Mouse (Mus musculus) MN1 (cell line): Measurements from ENCODE around the gene Thbs2.
"Not testable (repeated sequence)": the region's sequence is repeated elsewhere in the genome, so short reads cannot be mapped to it uniquely, and the experiment has no call there.

Experiments
- DNase-seq: peaks from one replicate; pipeline ENCODE4 v3.0.0-alpha.2; 2016; ENCODE audit warnings: low spot score

Gene Thbs2

DNA sequence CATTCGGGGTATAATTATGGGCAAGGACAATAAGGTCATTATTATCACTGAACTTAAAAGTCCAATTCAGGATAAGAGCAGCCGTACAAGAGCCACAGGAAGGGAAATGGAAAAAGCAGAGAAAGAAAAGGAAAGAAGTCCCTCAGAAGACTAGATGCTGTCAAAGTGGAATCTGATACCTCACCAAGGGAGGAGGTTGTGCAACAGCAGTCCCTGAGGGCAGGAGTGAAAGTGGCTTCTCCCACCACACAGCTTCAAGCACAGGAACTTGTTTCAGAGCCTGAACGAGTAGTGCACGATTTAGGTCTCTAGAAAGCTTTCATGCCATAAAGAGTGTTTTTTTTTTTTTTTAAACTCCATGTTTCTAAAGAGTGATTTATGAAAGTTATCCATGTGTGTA, 65.1 kb downstream of the Thbs2 start:
- DNase-seq, result no peak

DNA sequence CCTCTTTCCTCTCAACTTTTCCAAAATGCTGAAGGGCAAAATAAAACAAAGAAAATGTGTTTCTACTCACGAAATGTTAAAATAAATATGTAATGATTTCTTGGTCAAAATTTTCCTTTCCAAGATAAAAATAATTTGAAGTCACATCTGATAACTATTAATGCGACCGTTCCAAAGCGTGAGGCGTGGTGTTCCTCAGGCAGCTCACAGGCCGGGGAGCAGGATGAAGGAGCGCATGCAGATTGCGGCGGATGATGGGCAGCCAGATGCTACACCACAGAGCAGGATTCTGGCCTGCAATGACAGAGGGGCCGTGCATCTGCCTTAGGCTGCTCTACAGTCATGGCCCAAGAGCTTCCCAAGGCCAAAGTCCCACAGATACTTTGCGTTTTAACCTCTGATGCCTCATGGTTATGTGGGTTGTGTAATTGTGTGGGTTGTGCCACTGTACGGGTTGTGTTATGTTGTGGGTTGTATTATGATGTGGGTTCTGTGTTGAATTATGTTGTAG, 66.2 kb downstream of the Thbs2 start:
- DNase-seq, result no peak

DNA sequence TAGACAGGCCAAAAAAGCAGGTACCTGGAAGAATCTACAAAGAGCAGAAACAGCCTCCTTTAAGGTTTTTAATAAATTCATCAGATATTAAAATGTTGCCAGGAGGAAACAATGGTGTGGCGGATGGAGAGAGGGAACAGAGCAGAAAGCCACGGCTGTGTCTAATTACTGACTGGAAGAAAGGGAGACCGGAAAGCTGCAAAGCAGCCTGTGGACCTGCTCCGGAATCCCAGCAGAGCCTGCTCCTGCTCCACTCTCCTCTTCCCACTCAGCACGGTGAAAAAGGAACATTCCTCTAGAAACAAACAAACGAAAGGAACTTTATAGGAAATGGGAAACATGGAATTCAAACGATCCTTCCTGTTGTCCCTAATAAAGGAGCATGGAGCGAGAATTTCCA, 69.6 kb downstream of the Thbs2 start:
- DNase-seq, result no peak

DNA sequence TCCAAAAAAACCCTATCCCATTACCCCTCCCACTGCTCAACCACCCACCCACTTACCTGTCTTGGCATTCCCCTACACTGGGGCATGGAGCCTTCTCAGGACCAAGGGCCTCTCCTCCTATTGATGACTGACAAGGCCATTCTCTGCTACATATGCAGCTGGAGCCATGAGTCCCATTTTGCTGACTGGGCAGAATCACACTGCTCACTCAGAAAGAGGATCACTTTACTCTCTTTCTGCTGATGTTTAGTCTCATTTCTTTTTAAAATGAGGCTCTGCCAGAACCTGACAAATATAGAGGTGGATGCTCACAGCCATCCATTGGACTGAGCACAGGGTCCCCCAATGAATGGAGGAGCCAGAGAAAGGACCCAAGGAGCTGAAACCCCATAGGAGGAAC, 73.0 kb downstream of the Thbs2 start:
- DNase-seq, result not testable (repeated sequence)

DNA sequence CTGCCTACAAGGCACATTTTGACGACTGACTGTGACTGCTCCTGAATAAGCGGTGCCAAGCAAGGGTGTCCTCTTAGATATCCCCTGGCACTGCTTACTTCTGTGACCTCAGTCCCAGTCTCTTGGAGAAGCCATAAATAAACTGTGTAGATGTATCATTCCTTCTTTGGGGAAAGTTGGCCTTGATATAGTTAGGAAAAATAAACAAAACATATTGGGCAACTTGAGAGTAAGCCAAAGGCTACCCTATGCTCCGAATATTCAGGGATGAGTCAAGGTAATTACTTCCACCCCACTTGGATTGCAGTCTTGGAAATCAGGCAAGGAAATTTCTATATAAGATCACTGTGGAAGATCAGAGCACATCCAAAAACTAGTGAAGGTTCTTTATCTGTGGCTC, 74.0 kb downstream of the Thbs2 start:
- DNase-seq, result no peak

DNA sequence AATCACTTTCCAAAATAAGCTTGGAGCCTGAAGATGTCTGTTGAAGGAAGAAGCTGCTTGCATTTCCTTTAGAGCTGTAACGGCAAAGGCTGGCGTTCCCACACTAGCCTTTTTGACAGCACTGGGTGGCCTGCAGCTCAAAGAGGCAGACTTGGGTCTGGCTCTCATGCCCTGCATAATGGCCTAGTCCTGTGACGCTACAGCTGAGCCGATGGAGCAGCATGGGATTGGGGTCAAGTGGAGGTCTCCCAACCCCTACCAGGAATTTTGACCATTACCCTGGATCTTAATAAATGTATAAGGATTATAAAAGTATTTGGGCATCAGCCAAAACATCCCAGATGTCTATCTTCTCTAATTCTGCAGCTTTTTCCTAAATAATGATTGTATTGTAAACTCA, 75.0 kb downstream of the Thbs2 start:
- DNase-seq, result no peak
